Mouse (Mus musculus) ES-Bruce4 (cell line): Measurements from ENCODE around the gene Fus.
A peak's percentile ranks its signal among the peaks of the same experiment; 100 is the strongest.

Experiments
- CTCF ChIP-seq: IDR thresholded peaks from one replicate; pipeline ENCODE4 v1.8.1; 2011; ENCODE audit warnings: low read depth, low read length
- EP300 ChIP-seq: IDR thresholded peaks from 2 replicates; pipeline ENCODE4 v1.6.1; 2011; ENCODE audit warnings: low read depth, low read length; ENCODE audit not compliant: insufficient read depth

GRCm38 (mm10) chr7:127921516-127921915 is 45.7 kb upstream of the Fus start:
- peak; percentile 76 for TF ChIP-seq CTCF
- TF ChIP-seq EP300: no peak
